Mouse (Mus musculus) embryonic facial prominence, embryonic 15.5 days (tissue): ENCODE measurements at regions not wholly inside any gene's neighbourhood (a gene's known extent, or its start where the extent isn't known, plus 50 kb on each side); places are given as distances from the start of the nearest gene placed in this dataset.

ENCODE experiments used
- ATAC-seq: fragments of 200-750 bp; cut with Nextera tagmentation; 2 replicates; pipeline ENCODE4 v1.8.0; 2017; ENCODE audit warnings: low read depth, moderate TSS enrichment; ENCODE audit not compliant: insufficient number of reproducible peaks, low FRiP score, low TSS enrichment
- H3K27ac ChIP-seq: fragments of 300-500 bp; sonication (generic); replicated peaks from 2 replicates; pipeline ENCODE4 v1.5.1; 2015; ENCODE audit warnings: mild to moderate bottlenecking, inconsistent platforms
- H3K27me3 ChIP-seq: fragments of 300-500 bp; sonication (generic); 2 replicates; pipeline ENCODE4 v1.6.1; 2015; ENCODE audit warnings: inconsistent platforms
- H3K36me3 ChIP-seq: fragments of 300-500 bp; sonication (generic); 2 replicates; pipeline ENCODE4 v1.6.1; 2015; ENCODE audit warnings: mild to moderate bottlenecking, inconsistent platforms
- H3K4me1 ChIP-seq: fragments of 300-500 bp; sonication (generic); 2 replicates; pipeline ENCODE4 v1.6.1; 2015; ENCODE audit warnings: inconsistent platforms
- H3K4me2 ChIP-seq: fragments of 300-500 bp; sonication (generic); replicated peaks from 2 replicates; pipeline ENCODE4 v1.6.1; 2015; ENCODE audit warnings: mild to moderate bottlenecking, inconsistent platforms
- H3K4me3 ChIP-seq: fragments of 300-500 bp; sonication (generic); replicated peaks from 2 replicates; pipeline ENCODE4 v1.5.1; 2015; ENCODE audit warnings: mild to moderate bottlenecking, inconsistent platforms
- H3K9ac ChIP-seq: fragments of 300-500 bp; sonication (generic); 2 replicates; pipeline ENCODE4 v1.6.1; 2015; ENCODE audit warnings: inconsistent platforms
- H3K9me3 ChIP-seq: fragments of 300-500 bp; sonication (generic); replicated peaks from 2 replicates; pipeline ENCODE4 v1.6.1; 2016; ENCODE audit warnings: inconsistent platforms
- WGBS: fragments of 180-500 bp; shearing (Covaris S2); methylation state at CpG from one replicate; pipeline ENCODE4 v1.1.7; 2015; 5-methylcytosine and 5-hydroxymethylcytosine counted together

DNA sequence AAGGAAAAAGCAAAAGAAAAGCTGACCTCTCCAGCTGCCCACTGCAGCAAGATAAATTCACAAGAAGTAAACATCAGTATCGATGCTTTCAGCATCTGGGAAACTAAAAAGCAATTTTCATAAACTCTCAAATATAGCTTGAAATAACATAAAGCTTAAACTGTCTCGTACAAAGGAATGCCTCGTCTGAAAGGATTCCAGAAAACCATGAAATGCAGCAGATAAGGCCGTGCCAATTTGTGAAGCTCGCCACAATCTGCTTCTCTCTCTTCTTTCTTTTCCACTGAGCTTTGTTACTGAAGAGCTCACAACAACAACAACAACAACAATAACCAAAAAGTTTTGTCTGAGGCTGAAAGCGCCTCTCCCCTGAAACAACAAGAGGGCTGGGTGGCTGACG, 239.4 kb upstream of the 4930412O13Rik start:
- Histone ChIP-seq H3K27me3 (no peaks in the 10 kb centered on the region), H3K4me2 (no peak overlapping the region), H3K9ac (no peak overlapping the region), H3K27ac (no peak overlapping the region), H3K36me3 (no peaks in the 10 kb centered on the region), H3K4me3 (no peak overlapping the region), H3K9me3 (no peaks in the 10 kb centered on the region), H3K4me1 (no peaks in the 10 kb centered on the region)
- ATAC-seq = no peak
- WGBS = 44% methylated on average over 7 of the region's 7 CpGs

DNA sequence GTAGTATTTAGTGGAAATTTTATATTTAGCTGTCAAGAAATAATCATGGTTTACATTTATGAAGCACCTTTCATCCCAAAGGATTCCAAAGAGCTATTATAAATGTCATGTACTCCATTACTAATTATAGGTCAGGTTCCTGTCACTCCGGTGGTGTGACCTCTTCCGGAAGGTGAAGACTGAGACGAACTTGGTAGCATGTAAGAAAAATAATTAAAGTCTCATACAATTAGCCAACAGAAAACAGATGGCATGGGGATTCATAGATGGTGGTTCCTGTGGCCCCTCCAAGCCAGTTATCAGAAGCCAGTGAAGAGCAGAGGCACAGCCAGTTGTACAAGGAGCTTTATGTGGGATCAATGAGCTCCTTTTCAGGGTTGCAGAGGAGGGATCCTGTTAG, 238.6 kb upstream of the 4930412O13Rik start:
- Histone ChIP-seq H3K4me3 (no peak overlapping the region), H3K27ac (no peak overlapping the region), H3K4me1 (no peaks in the 10 kb centered on the region), H3K27me3 (no peaks in the 10 kb centered on the region), H3K9ac (no peak overlapping the region), H3K9me3 (no peaks in the 10 kb centered on the region), H3K4me2 (no peak overlapping the region), H3K36me3 (no peaks in the 10 kb centered on the region)
- WGBS = 44% methylated on average over 3 of the region's 3 CpGs
- ATAC-seq = no peak

DNA sequence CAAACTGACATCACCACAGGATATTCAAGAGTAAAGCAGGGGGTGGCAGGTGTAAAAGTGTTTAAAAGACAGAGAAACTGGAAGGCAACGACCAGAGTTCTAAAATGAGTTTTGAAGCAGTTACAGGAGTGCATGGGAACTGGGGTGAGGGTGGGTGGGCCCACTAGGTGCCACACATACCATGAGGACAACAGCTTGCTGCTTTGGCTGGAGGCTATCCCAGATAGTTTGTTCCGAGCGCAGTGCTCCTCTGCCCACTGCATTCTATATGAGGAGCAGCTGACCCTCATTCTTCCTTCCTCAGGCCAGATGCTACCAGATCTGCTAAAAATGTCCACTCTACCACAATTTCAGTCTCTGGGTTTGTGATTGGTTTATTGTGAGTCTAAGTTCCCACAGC, 234.6 kb upstream of the 4930412O13Rik start:
- Histone ChIP-seq H3K9ac (no peak overlapping the region), H3K4me1 (no peaks in the 10 kb centered on the region), H3K27ac (no peak overlapping the region), H3K9me3 (no peaks in the 10 kb centered on the region), H3K36me3 (no peaks in the 10 kb centered on the region), H3K4me3 (no peak overlapping the region), H3K27me3 (no peaks in the 10 kb centered on the region), H3K4me2 (no peak overlapping the region)
- 59% methylated on average over 3 of the region's 3 CpGs for WGBS
- ATAC-seq = no peak

DNA sequence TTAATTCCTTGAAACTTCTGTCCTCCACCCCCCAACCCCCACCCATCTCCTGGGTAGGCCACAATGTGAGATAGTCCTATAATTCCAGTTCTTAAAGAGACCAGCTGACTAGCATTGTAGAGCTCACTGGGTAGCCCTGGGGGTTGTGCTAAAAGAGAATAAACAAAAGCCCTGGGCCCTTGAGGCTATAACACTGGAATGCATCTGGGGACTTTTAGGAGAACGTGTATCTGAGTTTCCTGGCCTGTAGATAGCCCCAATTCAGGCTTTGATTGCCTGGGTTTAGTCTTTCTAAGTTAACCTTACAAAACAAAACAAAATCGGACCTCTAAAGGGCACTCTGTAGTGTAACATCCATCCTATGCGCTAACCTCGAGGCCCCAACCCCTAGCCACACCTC, 234.1 kb upstream of the 4930412O13Rik start:
- WGBS = 13% methylated on average over 4 of the region's 4 CpGs
- Histone ChIP-seq H3K27ac (no peak overlapping the region), H3K9ac (no peak overlapping the region), H3K4me2 (no peak overlapping the region), H3K36me3 (no peaks in the 10 kb centered on the region), H3K4me1 (no peaks in the 10 kb centered on the region), H3K9me3 (no peaks in the 10 kb centered on the region), H3K27me3 (no peaks in the 10 kb centered on the region), H3K4me3 (no peak overlapping the region)
- ATAC-seq = no peak

DNA sequence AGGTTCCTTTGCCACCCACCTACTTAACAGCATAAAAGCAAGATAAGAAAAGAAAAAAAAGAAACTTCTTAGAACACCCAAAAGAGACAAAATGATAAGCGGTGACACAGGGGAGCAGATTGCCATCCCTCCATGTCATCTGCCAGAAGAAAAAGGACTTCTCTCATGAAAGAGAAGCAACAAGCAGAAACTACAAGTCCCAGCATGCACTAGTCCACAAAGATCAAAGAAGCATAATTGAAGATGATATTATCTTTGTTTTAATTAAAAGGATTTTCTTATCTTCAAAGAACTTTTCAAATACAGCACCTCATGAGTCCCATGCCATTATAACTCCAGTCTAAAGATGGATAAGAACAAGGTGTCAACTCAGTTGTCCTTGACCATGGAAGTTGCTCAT, 231.0 kb upstream of the 4930412O13Rik start:
- 88% methylated on average over 1 of the region's 1 CpGs for WGBS

DNA sequence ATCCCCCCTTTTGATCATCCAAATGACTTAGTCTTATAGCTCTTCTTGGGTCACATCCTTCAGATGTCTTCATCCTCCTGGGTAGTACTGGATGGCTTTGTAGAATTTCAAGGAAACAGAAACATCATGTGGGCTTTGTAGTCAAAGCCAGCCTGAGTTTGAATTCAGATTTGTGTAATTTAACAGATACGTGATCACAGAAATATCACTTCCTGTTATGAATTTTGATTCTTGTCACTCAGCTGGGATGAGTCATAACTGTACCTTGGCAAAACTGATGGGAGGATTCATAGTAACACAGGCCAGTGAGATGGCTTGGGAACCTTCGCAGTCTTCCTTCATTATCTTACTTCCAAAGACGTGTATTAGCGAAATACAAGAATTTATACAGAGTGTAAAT, 222.2 kb upstream of the 4930412O13Rik start:
- Histone ChIP-seq H3K27me3 (no peaks in the 10 kb centered on the region), H3K9ac (no peak overlapping the region), H3K9me3 (no peaks in the 10 kb centered on the region), H3K27ac (no peak overlapping the region), H3K4me3 (no peak overlapping the region), H3K4me2 (no peak overlapping the region), H3K36me3 (no peaks in the 10 kb centered on the region), H3K4me1 (no peaks in the 10 kb centered on the region)
- 87% methylated on average over 4 of the region's 4 CpGs for WGBS
- no peak for ATAC-seq

More for the DNA sequence above, 231.0 kb upstream of the 4930412O13Rik start:
- Histone ChIP-seq H3K9me3 (no peaks in the 10 kb centered on the region), H3K4me3 (no peak overlapping the region), H3K27me3 (no peaks in the 10 kb centered on the region), H3K36me3 (no peaks in the 10 kb centered on the region), H3K9ac (no peak overlapping the region), H3K4me1 (no peaks in the 10 kb centered on the region), H3K4me2 (no peak overlapping the region), H3K27ac (no peak overlapping the region)
- no peak for ATAC-seq

DNA sequence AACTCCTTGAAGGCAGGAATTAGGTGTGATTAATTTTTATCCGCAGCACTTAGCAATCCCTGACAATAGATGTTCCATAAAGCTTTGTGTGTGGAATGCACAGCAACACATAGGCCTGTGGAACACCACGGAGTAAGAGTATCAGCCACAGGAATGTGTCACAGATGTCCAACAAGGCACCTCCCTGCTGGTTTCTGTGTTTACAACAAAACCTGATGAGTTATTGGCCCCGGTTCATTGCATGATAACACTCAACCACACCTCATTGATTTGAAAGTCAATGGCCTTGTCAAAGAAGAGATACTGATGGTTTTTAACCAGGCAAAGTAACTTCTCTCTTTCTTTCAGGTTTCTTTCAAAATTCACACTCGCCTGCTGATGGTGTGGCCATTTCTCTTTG, 211.4 kb upstream of the 4930412O13Rik start:
- H3K27ac ChIP-seq = no peak overlapping the region
- H3K4me2 ChIP-seq = no peak overlapping the region
- H3K9ac ChIP-seq = no peak overlapping the region
- H3K36me3 ChIP-seq = no peaks in the 10 kb centered on the region
- H3K4me3 ChIP-seq = no peak overlapping the region
- 70% methylated on average over 4 of the region's 4 CpGs for WGBS
- ATAC-seq = no peak
- H3K27me3 ChIP-seq = no peaks in the 10 kb centered on the region
- no peaks in the 10 kb centered on the region for H3K9me3 ChIP-seq
- H3K4me1 ChIP-seq = no peaks in the 10 kb centered on the region

DNA sequence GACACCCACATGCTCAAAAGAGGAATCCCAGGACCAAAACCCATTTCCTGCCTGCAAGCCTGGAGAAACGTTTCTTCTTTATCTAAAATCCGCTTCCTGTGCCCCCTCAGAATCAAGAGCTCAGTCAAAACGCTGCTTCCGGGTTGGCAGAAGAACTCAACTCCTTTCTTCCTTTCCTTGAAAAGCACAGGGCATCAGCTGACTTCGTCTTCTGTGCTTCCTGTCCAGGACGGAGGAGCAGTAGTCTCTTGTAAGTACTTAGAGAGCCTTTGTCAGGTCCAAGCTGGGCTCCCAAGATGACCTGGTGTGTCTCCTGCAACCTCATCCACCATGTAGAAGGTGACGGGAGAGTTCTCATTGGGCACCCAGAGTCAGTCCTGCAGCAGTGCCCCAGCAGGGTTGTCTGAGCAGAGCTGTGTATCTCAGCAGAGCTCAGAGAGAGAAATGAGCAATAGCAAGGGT, 199.3 kb upstream of the 4930412O13Rik start:
- Histone ChIP-seq H3K9me3 (no peaks in the 10 kb centered on the region), H3K9ac (no peak overlapping the region), H3K4me2 (no peak overlapping the region), H3K4me1 (no peaks in the 10 kb centered on the region), H3K27me3 (no peaks in the 10 kb centered on the region), H3K27ac (no peak overlapping the region), H3K36me3 (no peaks in the 10 kb centered on the region), H3K4me3 (no peak overlapping the region)
- no peak for ATAC-seq
- 61% methylated on average over 7 of the region's 7 CpGs for WGBS

DNA sequence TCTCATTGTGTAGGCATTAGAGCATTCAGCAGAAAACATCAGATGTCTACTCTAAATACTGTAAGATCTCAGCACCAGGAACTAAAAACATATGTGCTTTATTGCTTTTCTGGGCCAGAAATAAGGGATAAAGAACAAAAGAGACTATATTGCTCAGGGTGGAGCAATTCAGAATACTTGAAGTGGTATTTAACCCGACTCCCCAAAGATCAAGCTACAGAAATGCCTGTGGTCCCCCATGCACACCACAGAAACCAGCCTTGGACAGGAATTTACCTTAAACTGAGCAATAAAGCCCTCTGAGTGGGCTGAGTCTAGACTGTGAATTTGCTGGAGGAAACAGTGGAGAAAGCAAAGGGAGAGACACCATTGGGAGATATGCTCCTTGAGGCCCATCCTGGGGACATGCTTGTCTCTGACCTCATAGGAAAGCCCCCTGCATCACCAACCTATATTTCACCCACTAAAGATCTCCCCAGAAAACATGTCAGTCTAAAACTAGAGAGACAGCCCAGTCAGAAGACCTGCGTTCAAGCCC, 197.3 kb upstream of the 4930412O13Rik start:
- no peaks in the 10 kb centered on the region for H3K27me3 ChIP-seq
- H3K4me2 ChIP-seq = no peak overlapping the region
- no peaks in the 10 kb centered on the region for H3K36me3 ChIP-seq
- 62% methylated on average over 2 of the region's 2 CpGs for WGBS
- H3K9ac ChIP-seq = no peak overlapping the region
- H3K4me1 ChIP-seq = no peaks in the 10 kb centered on the region
- no peak for ATAC-seq
- no peak overlapping the region for H3K27ac ChIP-seq
- H3K9me3 ChIP-seq = no peaks in the 10 kb centered on the region
- H3K4me3 ChIP-seq = no peak overlapping the region

DNA sequence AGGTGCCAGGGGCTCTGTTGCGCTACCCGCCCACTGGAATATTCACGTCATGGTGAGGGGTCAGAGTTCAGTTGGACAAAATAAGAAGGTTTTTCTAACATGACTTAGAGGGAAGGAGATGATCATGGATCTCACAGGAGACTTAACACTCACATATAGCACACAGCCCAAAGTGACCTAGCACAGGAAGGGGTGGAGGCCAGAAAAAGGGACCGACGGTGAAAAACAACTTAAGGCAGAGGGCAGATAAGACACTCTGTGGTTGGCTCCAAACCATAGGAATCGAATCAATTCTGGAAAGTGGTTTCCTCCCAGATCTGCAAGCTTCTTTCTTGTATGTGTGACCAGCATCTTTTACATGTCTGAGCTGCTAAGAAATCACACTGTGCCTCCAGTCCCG, 192.9 kb upstream of the 4930412O13Rik start:
- H3K36me3 ChIP-seq = no peaks in the 10 kb centered on the region
- H3K27ac ChIP-seq = no peak overlapping the region
- no peak overlapping the region for H3K4me3 ChIP-seq
- 0 out of 2 replicates have a peak, but pooled peaks cover 5% of the 10 kb centered on the region for H3K4me1 ChIP-seq
- no peak overlapping the region for H3K4me2 ChIP-seq
- ATAC-seq = no peak
- no peaks in the 10 kb centered on the region for H3K27me3 ChIP-seq
- H3K9me3 ChIP-seq = no peaks in the 10 kb centered on the region
- no peak overlapping the region for H3K9ac ChIP-seq
- 81% methylated on average over 7 of the region's 7 CpGs for WGBS

DNA sequence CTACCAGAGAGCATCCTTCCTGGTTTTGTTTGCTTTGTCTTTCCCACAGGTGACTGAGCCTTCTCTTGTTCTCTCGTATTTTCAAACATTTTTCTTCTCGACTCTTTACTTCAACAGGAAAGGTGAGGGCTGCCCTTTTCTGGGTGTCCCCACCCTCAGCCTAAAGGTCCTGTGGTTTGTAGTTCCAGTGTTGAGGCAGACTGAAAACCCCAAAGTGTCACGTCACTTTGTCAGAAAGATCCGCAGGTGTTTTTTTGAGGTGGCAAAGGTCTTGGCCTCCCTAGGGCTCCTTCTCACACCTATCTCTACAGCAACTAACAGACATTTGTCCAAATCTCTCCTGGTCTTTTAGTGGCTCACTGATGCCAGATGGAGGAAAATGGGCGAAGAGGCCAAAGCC, 191.5 kb upstream of the 4930412O13Rik start:
- H3K4me3 ChIP-seq = no peak overlapping the region
- H3K4me2 ChIP-seq = no peak overlapping the region
- H3K9me3 ChIP-seq = no peaks in the 10 kb centered on the region
- no peak overlapping the region for H3K9ac ChIP-seq
- no peaks in the 10 kb centered on the region for H3K27me3 ChIP-seq
- 83% methylated on average over 5 of the region's 5 CpGs for WGBS
- H3K36me3 ChIP-seq = no peaks in the 10 kb centered on the region
- H3K27ac ChIP-seq = no peak overlapping the region
- ATAC-seq = no peak
- 0 out of 2 replicates have a peak, but pooled peaks cover 5% of the 10 kb centered on the region for H3K4me1 ChIP-seq

DNA sequence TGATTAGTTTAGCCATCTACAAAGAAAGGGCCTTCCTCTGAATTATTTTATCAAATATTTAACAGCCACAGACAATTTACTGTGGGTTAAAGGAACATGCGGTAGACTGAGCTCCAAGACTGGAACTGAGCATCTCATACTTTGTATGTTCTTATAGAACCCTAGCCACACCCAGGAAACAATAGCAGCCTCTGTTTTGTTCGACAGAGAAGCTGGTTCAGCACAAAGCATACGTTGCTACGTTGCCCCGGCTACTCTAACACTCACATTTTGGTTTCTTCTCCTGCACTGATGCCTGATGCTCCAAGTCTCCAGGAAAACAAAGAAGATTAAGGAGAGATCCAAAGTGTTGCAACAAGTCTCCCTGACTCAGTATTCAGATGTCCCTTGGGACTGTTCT, 189.5 kb upstream of the 4930412O13Rik start:
- Histone ChIP-seq H3K4me1 (0 out of 2 replicates have a peak, but pooled peaks cover 5% of the 10 kb centered on the region), H3K36me3 (no peaks in the 10 kb centered on the region), H3K27ac (no peak overlapping the region), H3K4me3 (no peak overlapping the region), H3K9ac (no peak overlapping the region), H3K4me2 (no peak overlapping the region), H3K27me3 (no peaks in the 10 kb centered on the region), H3K9me3 (no peaks in the 10 kb centered on the region)
- 72% methylated on average over 5 of the region's 5 CpGs for WGBS
- ATAC-seq = no peak
